Mouse (Mus musculus) cerebellum, postnatal 4 days (tissue): ENCODE data around the gene Cd209f.
A peak's percentile ranks its signal among the peaks of the same experiment; 100 is the strongest.
"Not testable (repeated sequence)": the region's sequence is repeated elsewhere in the genome, so short reads cannot be mapped to it uniquely, and the experiment has no call there.

ENCODE experiments used
- DNase-seq, 2 experiments: peaks; one replicate each; pipeline ENCODE4 v3.0.0; 2022; ENCODE audit warnings: low spot score in 2 of 2, mixed read lengths in 1 of 2

Gene Cd209f

DNA sequence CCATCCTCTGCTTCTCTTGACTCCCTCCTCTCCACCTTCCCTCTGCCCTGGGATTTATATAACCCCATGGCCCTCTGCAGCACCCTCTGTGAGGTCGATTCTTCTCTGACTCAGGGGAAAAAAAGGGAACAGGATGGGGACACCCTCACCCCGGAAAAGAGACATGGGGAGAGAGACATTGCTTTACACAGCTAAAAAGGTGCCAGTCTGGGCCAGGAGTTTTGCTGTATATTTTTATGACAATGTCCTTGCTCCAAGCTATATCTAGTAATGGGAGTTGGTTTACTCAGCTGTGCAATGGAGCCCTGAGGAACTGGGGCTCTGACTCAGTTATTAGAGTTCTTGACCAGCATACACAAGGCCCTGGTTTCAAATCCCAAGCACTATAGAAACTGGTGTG is at the start of gene Cd209f:
Cd209f (minus strand) TSS at position 101 of the 400 bp plus-strand sequence.
- DNase-seq = not testable (repeated sequence)

- DNase-seq = no peak
Measured at GRCm38 (mm10) chr8:4154878-4155277, 49.2 kb upstream of the Cd209f start.

DNA sequence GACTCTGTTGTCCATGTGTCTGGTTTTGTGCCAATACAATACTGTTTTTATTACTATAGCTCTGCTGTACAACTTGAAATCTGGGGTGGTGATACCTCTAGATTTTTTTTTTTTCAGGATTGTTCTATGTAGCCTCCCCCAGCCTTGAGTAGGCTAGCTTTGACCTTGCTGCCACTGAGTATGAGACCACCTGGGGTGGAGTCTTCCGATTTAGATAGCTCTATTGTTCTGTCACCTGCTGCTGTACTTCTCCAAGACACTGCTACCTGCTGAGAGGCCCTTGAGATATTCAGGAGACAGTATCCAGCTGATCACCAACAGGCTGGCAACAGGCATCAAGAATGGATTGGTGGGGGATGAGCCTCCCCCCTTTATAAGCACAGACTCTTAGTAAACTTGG is 41.6 kb upstream of the Cd209f start:
- no peak for DNase-seq

- DNase-seq = no peak
Measured at GRCm38 (mm10) chr8:4141721-4142120, 36.1 kb upstream of the Cd209f start.

- peak; percentile 69 to 83 for DNase-seq
Measured at GRCm38 (mm10) chr8:4139660-4140646, 34.3 kb upstream of the Cd209f start.

DNA sequence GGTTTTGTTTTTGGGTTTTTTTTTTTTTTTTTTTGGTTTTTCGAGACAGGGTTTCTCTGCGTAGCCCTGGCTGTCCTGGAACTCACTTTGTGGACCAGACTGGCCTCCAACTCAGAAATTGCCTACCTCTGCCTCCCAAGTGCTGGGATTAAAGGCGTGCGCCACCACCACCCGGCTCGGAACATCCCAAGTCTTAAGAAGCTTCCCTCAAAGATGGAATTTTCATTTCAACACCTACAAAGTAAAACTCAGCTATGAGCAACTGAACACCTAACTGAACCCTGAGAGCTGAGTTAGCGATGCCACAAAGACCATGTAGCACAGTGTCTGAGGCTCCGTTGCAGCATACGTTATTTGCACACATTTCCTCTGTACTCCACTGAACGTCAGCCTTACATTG is 28.2 kb upstream of the Cd209f start, which contains the start of gene Cd209g:
Cd209g (plus strand) TSS at position 301 of the 400 bp plus-strand sequence.
- DNase-seq = no peak

DNA sequence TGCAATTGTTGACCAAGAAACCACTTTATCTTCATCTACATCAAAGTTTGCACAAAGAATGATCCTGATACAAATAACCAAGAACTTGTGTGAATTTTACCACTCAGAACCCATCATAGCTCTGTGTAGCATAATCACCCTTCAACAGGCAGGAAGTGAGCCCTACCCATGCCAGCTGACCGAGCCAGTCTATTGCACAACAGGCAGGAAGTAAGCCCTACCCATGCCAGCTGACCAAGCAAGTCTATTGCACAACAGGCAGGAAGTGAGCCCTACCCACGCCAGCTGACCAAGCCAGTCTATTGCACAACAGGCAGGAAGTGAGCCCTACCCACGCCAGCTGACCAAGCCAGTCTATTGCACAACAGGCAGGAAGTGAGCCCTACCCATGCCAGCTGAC is 17.1 kb downstream of the Cd209f start:
- not testable (repeated sequence) for DNase-seq

- DNase-seq = peak in 1 of 2 experiments; percentile 1
Measured at GRCm38 (mm10) chr8:4087180-4087722, 18.4 kb downstream of the Cd209f start.
